Mouse (Mus musculus) C2C12 (cell line): ENCODE data around the gene Gm6370. TPM values are rescaled to one million over a fixed set of nuclear protein-coding genes. Genes with fewer than 3 reads are reported as not detected.
"Not testable (repeated sequence)": the region's sequence is repeated elsewhere in the genome, so short reads cannot be mapped to it uniquely, and the experiment has no call there.

Source experiments
- H3K27me3 ChIP-seq: one replicate; pipeline ENCODE4 v1.6.1; 2011; ENCODE audit not compliant: control insufficient read depth, insufficient read depth, insufficient read length
- H3K36me3 ChIP-seq: one replicate; pipeline ENCODE4 v1.6.1; 2011; ENCODE audit not compliant: control insufficient read depth, insufficient read depth
- H3K4me3 ChIP-seq: one replicate; pipeline ENCODE4 v1.5.1; 2011; ENCODE audit warnings: mild to moderate bottlenecking, control low read depth; ENCODE audit not compliant: poor library complexity, insufficient read depth, severe bottlenecking
- H3K79me2 ChIP-seq: one replicate; pipeline ENCODE4 v1.6.1; 2011; ENCODE audit not compliant: control insufficient read depth, insufficient read depth
- H3K79me3 ChIP-seq: one replicate; pipeline ENCODE4 v1.6.1; 2011; ENCODE audit warnings: low read depth, control low read depth
- H3ac ChIP-seq: one replicate; pipeline ENCODE3; 2011; ENCODE audit warnings: low read depth; ENCODE audit not compliant: control insufficient read depth, insufficient read length
- CEBPB ChIP-seq: IDR thresholded peaks from one replicate; pipeline ENCODE4 v1.6.1; 2011; ENCODE audit warnings: low read depth, mild to moderate bottlenecking, control low read depth, moderate library complexity
- CTCF ChIP-seq: IDR thresholded peaks from one replicate; pipeline ENCODE4 v1.5.1; 2011; ENCODE audit not compliant: control insufficient read depth, insufficient read depth, insufficient read length
- FOSL1 ChIP-seq: IDR thresholded peaks from one replicate; pipeline ENCODE4 v1.8.0; 2011; ENCODE audit warnings: mild to moderate bottlenecking, low read length; ENCODE audit not compliant: poor library complexity, insufficient read depth, severe bottlenecking
- MAX ChIP-seq: IDR thresholded peaks from one replicate; pipeline ENCODE4 v1.6.1; 2011; ENCODE audit warnings: mild to moderate bottlenecking, control low read depth
- MYOD1 ChIP-seq: IDR thresholded peaks from one replicate; pipeline ENCODE4 v1.6.1; 2011; ENCODE audit warnings: low read depth; ENCODE audit not compliant: control insufficient read depth, insufficient read length
- MYOG ChIP-seq: IDR thresholded peaks from one replicate; pipeline ENCODE4 v1.6.1; 2011; ENCODE audit not compliant: control insufficient read depth, insufficient read length; ENCODE audit errors: extremely low read depth
- USF1 ChIP-seq: IDR thresholded peaks from one replicate; pipeline ENCODE4 v1.6.1; 2011; ENCODE audit warnings: low read depth, mild to moderate bottlenecking, control low read depth, moderate library complexity
- polyA plus RNA-seq: library from polyadenylated mRNA; unstranded; fragments of >200 nt; fragmentation: generic; extraction: Trizol; gene quantifications from one replicate; pipeline ENCODE4 v1.2.1, GENCODE M21; 2012; ENCODE audit warnings: missing spikeins

The Gm6370 gene
- polyA plus RNA-seq, 1 experiment: not detected

DNA sequence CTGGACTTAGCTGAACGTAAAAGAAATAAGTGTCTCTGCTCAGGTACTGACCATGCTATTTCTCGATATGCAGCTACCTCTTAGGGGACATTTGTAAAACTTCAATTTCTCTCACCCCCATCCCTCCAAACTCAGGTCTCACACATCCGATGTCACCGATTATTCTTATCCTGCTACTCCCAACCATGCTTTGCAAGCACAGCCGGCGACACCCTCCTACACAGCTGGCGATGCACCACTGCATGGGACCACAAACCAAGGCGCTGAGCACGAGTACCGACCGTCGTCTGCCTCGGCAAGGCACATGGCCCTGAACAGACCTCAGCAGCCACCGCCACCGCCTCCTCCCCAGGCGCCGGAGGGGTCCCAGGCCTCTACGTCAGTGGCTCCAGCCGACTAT is 24.5 kb upstream of the Gm6370 start:
- Histone ChIP-seq H3K79me2 (no peaks in the 10 kb centered on the region), H3K4me3 (no peak overlapping the region), H3K36me3 (no peaks in the 10 kb centered on the region), H3K79me3 (no peaks in the 10 kb centered on the region), H3ac (no peak overlapping the region), H3K27me3 (no peaks in the 10 kb centered on the region)
- no peak for TF ChIP-seq USF1
- no peak for TF ChIP-seq MYOD1
- TF ChIP-seq CEBPB: no peak
- no peak for TF ChIP-seq FOSL1
- TF ChIP-seq CTCF: no peak
- TF ChIP-seq MAX: no peak
- no peak for TF ChIP-seq MYOG

DNA sequence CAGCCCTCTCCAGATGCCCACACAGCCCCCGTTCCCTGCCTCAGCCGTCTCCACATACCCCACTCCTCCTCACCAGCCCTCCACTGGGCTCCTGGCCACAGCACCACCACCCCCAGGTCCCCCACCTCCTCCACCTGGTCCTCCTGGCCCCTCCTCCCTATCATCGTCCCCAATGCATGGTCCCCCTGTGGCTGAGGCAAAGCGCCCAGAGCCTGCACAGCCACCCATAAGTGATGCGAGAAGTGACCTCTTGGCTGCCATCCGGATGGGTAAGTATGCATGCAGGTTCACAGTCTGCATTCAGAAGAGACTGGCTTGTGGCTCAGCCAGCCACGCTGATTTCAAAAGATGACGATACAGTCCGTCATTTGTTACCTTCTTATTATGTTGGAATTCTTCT is 22.9 kb upstream of the Gm6370 start:
- Histone ChIP-seq H3K36me3 (no peaks in the 10 kb centered on the region), H3K79me2 (no peaks in the 10 kb centered on the region), H3K79me3 (no peaks in the 10 kb centered on the region), H3K27me3 (no peaks in the 10 kb centered on the region), H3ac (no peak overlapping the region), H3K4me3 (no peak overlapping the region)
- TF ChIP-seq CTCF (no peak), CEBPB (no peak), FOSL1 (no peak), USF1 (no peak), MAX (no peak), MYOG (no peak), MYOD1 (no peak)

DNA sequence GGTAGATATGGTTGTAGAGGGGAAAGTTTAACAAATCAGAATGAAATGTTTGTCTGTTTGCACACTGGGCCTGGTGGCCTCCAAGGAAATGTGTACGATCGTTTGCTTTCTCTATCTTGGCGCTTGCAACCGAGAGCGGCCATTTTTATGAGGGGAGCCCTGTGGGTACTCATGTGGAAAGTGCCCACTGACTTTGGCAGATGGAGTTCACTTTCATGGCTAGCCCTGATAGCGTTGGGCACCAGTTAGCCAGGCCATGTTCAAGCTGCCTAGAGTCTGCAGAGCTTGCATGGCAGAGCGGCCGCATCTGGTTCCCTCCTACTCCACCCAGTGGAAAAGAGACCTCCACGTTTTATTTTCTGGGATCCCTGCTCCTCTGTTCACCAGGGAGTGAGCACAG is 20.3 kb upstream of the Gm6370 start:
- Histone ChIP-seq H3K4me3 (no peak overlapping the region), H3K36me3 (no peaks in the 10 kb centered on the region), H3ac (no peak overlapping the region), H3K79me2 (no peaks in the 10 kb centered on the region), H3K27me3 (no peaks in the 10 kb centered on the region), H3K79me3 (no peaks in the 10 kb centered on the region)
- TF ChIP-seq CTCF: no peak
- no peak for TF ChIP-seq MAX
- TF ChIP-seq CEBPB: no peak
- TF ChIP-seq USF1: no peak
- no peak for TF ChIP-seq FOSL1
- no peak for TF ChIP-seq MYOG
- TF ChIP-seq MYOD1: no peak

DNA sequence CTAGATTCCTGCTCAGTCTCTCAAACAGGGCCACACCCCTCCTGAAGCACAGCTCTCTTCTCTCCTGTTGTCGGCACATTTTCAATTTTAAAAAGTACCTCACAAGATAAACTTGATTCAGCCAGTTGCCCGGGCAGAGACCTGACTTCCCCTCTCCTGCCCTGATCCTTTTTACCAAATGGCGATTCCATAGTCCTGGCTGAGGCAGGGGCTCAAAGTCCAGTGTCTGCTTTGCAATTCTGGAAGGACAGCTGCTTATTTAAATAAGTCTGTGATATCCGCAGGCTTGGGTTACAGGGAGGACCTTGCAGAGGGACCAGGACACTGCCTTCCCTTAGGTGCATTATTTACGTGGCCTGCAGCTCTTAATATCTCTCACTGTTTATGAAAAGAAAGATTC is 19.9 kb upstream of the Gm6370 start:
- H3K27me3 ChIP-seq: no peaks in the 10 kb centered on the region
- H3K79me3 ChIP-seq: no peaks in the 10 kb centered on the region
- no peak overlapping the region for H3K4me3 ChIP-seq
- no peak overlapping the region for H3ac ChIP-seq
- TF ChIP-seq MYOG: no peak
- TF ChIP-seq FOSL1: no peak
- no peak for TF ChIP-seq USF1
- no peaks in the 10 kb centered on the region for H3K36me3 ChIP-seq
- no peaks in the 10 kb centered on the region for H3K79me2 ChIP-seq

DNA sequence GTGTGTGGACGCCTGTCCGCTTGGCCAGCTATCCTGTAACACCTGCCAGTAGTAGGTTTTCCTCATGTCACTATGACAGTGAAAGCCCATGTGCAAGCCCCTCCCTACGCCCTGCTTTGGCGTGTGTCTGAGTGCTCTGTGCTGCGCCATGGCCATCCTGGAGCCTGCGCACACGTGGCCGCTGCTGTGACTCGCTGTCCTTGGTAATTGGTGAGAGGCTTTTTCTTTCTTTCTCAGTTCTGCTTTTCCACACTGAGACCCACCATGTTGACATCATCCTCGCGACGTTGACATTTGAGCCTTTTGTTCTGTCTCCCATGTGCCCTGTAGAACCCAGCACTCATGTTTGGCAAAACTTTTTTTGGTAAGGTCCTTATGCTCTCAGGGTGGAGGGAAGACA is 19.3 kb upstream of the Gm6370 start:
- no peaks in the 10 kb centered on the region for H3K79me3 ChIP-seq
- H3K4me3 ChIP-seq: no peak overlapping the region
- H3ac ChIP-seq: no peak overlapping the region
- TF ChIP-seq MYOD1 (no peak), MYOG (no peak), FOSL1 (no peak), MAX (no peak), CTCF (no peak), USF1 (no peak), CEBPB (no peak)
- H3K27me3 ChIP-seq: no peaks in the 10 kb centered on the region
- no peaks in the 10 kb centered on the region for H3K36me3 ChIP-seq
- no peaks in the 10 kb centered on the region for H3K79me2 ChIP-seq

DNA sequence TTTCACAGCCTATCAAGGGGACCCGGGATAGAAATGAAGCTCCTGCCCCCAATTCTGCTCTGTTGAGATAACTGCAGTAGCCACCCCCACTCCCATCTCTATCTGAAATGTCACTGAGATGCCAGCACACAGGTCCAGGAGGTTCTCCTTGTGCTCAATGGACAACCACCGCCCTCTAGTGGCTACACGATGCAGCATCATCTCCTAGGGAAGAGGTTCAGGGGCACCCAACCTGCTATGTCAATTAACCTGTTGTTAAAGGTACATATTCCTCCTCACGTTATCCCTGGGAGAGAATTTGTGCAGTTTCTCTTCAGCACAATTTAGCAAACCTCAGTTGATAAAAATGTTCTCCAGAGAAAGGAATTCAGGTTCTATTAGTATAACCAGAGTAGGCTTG is 11.6 kb upstream of the Gm6370 start:
- not testable (repeated sequence) for H3K4me3 ChIP-seq, H3K27me3 ChIP-seq, H3K36me3 ChIP-seq, H3K79me2 ChIP-seq, H3ac ChIP-seq, H3K79me3 ChIP-seq

DNA sequence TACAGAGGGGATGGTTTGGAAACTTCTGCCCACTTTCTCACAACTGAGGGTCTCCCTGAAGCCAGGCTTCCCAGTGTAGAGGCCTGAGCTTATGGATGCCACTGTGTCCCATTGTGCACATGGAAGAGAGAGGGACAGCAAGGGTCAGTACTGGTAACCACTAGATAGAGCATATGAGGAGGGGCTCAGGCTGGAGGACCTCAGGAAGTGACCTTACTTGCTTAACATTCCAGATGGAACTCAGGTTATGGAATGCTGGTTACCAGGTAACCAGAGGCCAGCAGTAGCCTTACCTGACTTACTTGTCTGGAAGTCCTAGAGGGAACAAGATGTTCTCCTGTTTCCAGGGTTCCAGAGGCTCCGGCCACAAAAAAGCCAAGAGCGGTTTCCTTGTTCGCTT is 9.5 kb upstream of the Gm6370 start, which contains the start of gene Gm6408:
Gene Gm6408 (plus strand): TSS at position 301 of the 400 bp plus-strand sequence.
- H3K79me2 ChIP-seq: not testable (repeated sequence)

DNA sequence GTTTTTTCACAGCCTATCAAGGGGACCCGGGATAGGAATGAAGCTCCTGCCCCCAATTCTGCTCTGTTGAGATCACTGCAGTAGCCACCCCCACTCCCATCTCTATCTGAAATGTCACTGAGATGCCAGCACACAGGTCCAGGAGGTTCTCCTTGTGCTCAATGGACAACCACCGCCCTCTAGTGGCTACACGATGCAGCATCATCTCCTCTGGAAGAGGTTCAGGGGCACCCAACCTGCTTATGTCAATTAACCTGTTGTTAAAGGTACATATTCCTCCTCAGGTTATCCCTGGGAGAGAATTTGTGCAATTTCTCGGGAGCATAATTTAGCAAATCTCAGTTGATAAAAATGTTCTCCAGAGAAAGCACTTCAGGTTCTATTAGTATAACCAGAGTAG is 2.2 kb upstream of the Gm6370 start:
- H3K79me2 ChIP-seq: not testable (repeated sequence)

More for the DNA sequence above, 9.5 kb upstream of the Gm6370 start, which contains the start of gene Gm6408:
- H3K36me3 ChIP-seq, H3K27me3 ChIP-seq, H3K4me3 ChIP-seq, H3ac ChIP-seq, H3K79me3 ChIP-seq: not testable (repeated sequence)

DNA sequence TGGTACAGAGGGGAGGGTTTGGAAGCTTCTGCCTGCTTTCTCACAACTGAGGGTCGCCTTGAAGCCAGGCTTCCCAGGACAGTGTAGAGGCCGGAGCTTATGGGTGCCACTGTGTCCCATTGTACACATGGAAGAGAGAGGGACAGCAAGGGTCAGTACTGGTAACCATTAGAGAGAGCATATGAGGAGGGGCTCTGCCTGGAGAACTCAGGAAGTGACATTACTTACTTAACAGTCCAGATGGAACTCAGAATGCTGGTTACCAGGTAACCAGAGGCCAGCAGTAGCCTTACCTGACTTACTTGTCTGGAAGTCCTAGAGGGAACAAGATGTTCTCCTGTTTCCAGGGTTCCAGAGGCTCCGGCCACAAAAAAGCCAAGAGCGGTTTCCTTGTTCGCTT is 10.9 kb downstream of the Gm6370 start, which contains the start of gene 4930449I24Rik:
Gene 4930449I24Rik (plus strand): TSS at position 301 of the 400 bp plus-strand sequence.
- not testable (repeated sequence) for H3ac ChIP-seq, H3K27me3 ChIP-seq, H3K79me3 ChIP-seq, H3K79me2 ChIP-seq, H3K36me3 ChIP-seq, H3K4me3 ChIP-seq

More for the DNA sequence above, 2.2 kb upstream of the Gm6370 start:
- H3K27me3 ChIP-seq, H3ac ChIP-seq, H3K4me3 ChIP-seq, H3K79me3 ChIP-seq, H3K36me3 ChIP-seq: not testable (repeated sequence)
